Mouse (Mus musculus): Measurements from ENCODE around the gene Tbc1d24.
"Not testable (repeated sequence)": the region's sequence is repeated elsewhere in the genome, so short reads cannot be mapped to it uniquely, and the experiment has no call there.

GRCm38 (mm10) chr17:24129246-24129645, 76.1 kb downstream of the Tbc1d24 start:
- TF ChIP-seq CTCF (IDR thresholded peaks at IDR 0.05; ENCODE audit: low read depth, low read length); POLR2A (IDR thresholded peaks at IDR 0.05; ENCODE audit: extremely low read depth, insufficient read depth, low read length): not testable (repeated sequence)
